Mouse (Mus musculus) lung, embryonic 16.5 days (tissue): ENCODE measurements around the gene Utp15. TPM values are rescaled to one million over a fixed set of nuclear protein-coding genes. Genes with fewer than 3 reads are reported as not detected.

Experiments
- ATAC-seq: fragments of 200-750 bp; cut with Nextera tagmentation; 2 replicates; pipeline ENCODE4 v1.8.0; 2017; ENCODE audit warnings: low read depth, mild to moderate bottlenecking, moderate library complexity
- H3K27ac ChIP-seq: fragments of 300-500 bp; sonication (generic); 2 replicates; pipeline ENCODE4 v1.5.1; 2014; ENCODE audit warnings: mild to moderate bottlenecking, control low read depth, low read length
- H3K27me3 ChIP-seq: fragments of 300-500 bp; sonication (generic); 2 replicates; pipeline ENCODE4 v1.6.1; 2014; ENCODE audit warnings: low read depth, low read length, mixed read lengths; ENCODE audit not compliant: control insufficient read depth, insufficient read depth
- H3K36me3 ChIP-seq: fragments of 300-500 bp; sonication (generic); 2 replicates; pipeline ENCODE4 v1.6.1; 2014; ENCODE audit warnings: low read length; ENCODE audit not compliant: control insufficient read depth, insufficient read depth
- H3K4me1 ChIP-seq: fragments of 300-500 bp; sonication (generic); replicated peaks from 2 replicates; pipeline ENCODE4 v1.6.1; 2014; ENCODE audit warnings: low read length, mixed read lengths; ENCODE audit not compliant: control insufficient read depth, insufficient read depth
- H3K4me2 ChIP-seq: fragments of 300-500 bp; sonication (generic); 2 replicates; pipeline ENCODE4 v1.6.1; 2014; ENCODE audit warnings: low read depth, low read length, control low read depth
- H3K4me3 ChIP-seq: fragments of 300-500 bp; sonication (generic); 2 replicates; pipeline ENCODE4 v1.5.1; 2014; ENCODE audit warnings: mild to moderate bottlenecking, low read length, control low read depth
- H3K9ac ChIP-seq: fragments of 300-500 bp; sonication (generic); 2 replicates; pipeline ENCODE4 v1.6.1; 2014; ENCODE audit warnings: low read length, control low read depth
- H3K9me3 ChIP-seq: fragments of 300-500 bp; sonication (generic); 2 replicates; pipeline ENCODE4 v1.6.1; 2016; ENCODE audit warnings: low read length; ENCODE audit not compliant: control insufficient read depth
- WGBS: fragments of 180-500 bp; shearing (Covaris S2); extraction: QIAGEN DNeasy Blood & Tissue Kit; methylation state at CpG from one replicate; pipeline ENCODE4 v1.1.7; 2014; 5-methylcytosine and 5-hydroxymethylcytosine counted together
- polyA plus RNA-seq: library from polyadenylated mRNA; unstranded; fragments of >200 nt; fragmentation: Nextera tagmentation; extraction: Ambion mirVana; gene quantifications from 2 replicates; pipeline ENCODE4 v1.2.1, GENCODE M21; 2015

Utp15 gene
- polyA plus RNA-seq, 1 experiment from 2014 or later = 28.6 TPM

GRCm38 (mm10) chr13:98274023-98274422, 11.2 kb upstream of the Utp15 start:
- Histone ChIP-seq H3K4me1 (no peaks in the 10 kb centered on the region), H3K4me3 (no peak overlapping the region), H3K36me3 (peaks cover 15% of the 10 kb centered on the region), H3K9ac (no peak overlapping the region), H3K4me2 (no peak overlapping the region), H3K27me3 (no peaks in the 10 kb centered on the region), H3K9me3 (no peaks in the 10 kb centered on the region), H3K27ac (no peak overlapping the region)
- ATAC-seq = no peak
- 89% methylated on average over 9 of the region's 9 CpGs for WGBS

- Histone ChIP-seq H3K4me1 (peaks cover 17% of the 10 kb centered on the region), H3K4me3 (peak overlapping the region; percentile 84), H3K9ac (peak overlapping the region; percentile 81; the same call in 1 of the 2 replicates), H3K27ac (no peak overlapping the region), H3K9me3 (no peaks in the 10 kb centered on the region), H3K4me2 (peak overlapping the region; percentile 71), H3K27me3 (no peaks in the 10 kb centered on the region), H3K36me3 (peaks cover 11% of the 10 kb centered on the region)
- WGBS = 28% methylated on average over 5 of the region's 5 CpGs
- ATAC-seq = no peak
Observed at GRCm38 (mm10) chr13:98264111-98264510, 1.3 kb upstream of the Utp15 start.

- no peaks in the 10 kb centered on the region for H3K27me3 ChIP-seq
- H3K36me3 ChIP-seq = peaks cover 10% of the 10 kb centered on the region; the same call in 1 of the 2 replicates
- peak; percentile 39 for ATAC-seq
- H3K4me2 ChIP-seq = peak overlapping the region; percentile 71
- peak overlapping the region; percentile 81 for H3K9ac ChIP-seq
- H3K4me3 ChIP-seq = peak overlapping the region; percentile 84
- H3K27ac ChIP-seq = peak overlapping the region; percentile 84
- no peaks in the 10 kb centered on the region for H3K9me3 ChIP-seq
- 1% methylated on average over 16 of the region's 16 CpGs for WGBS
- H3K4me1 ChIP-seq = peaks cover 17% of the 10 kb centered on the region
Observed at GRCm38 (mm10) chr13:98263458-98263987, 682 bp upstream of the Utp15 start.

GRCm38 (mm10) chr13:98254921-98255320, 7.9 kb downstream of the Utp15 start:
- 68% methylated on average over 9 of the region's 9 CpGs for WGBS
- Histone ChIP-seq H3K36me3 (peaks cover 44% of the 10 kb centered on the region), H3K4me1 (no peaks in the 10 kb centered on the region), H3K4me2 (no peak overlapping the region), H3K9me3 (no peaks in the 10 kb centered on the region), H3K4me3 (no peak overlapping the region), H3K27me3 (no peaks in the 10 kb centered on the region), H3K27ac (no peak overlapping the region), H3K9ac (no peak overlapping the region)
- ATAC-seq = no peak

GRCm38 (mm10) chr13:98249594-98249993, 13.2 kb downstream of the Utp15 start:
- Histone ChIP-seq H3K27ac (no peak overlapping the region), H3K4me3 (no peak overlapping the region), H3K4me2 (no peak overlapping the region), H3K9ac (no peak overlapping the region), H3K36me3 (peaks cover 30% of the 10 kb centered on the region), H3K9me3 (no peaks in the 10 kb centered on the region), H3K4me1 (no peaks in the 10 kb centered on the region), H3K27me3 (no peaks in the 10 kb centered on the region)
- WGBS = 91% methylated on average over 10 of the region's 10 CpGs
- no peak for ATAC-seq

GRCm38 (mm10) chr13:98245386-98245785, 17.5 kb downstream of the Utp15 start:
- peaks cover 9% of the 10 kb centered on the region for H3K36me3 ChIP-seq
- ATAC-seq = no peak
- no peaks in the 10 kb centered on the region for H3K9me3 ChIP-seq
- no peak overlapping the region for H3K4me3 ChIP-seq
- H3K27me3 ChIP-seq = no peaks in the 10 kb centered on the region; the same call in 1 of the 2 replicates
- no peak overlapping the region for H3K4me2 ChIP-seq
- H3K4me1 ChIP-seq = no peaks in the 10 kb centered on the region
- no peak overlapping the region for H3K27ac ChIP-seq
- H3K9ac ChIP-seq = no peak overlapping the region
- 67% methylated on average over 7 of the region's 7 CpGs for WGBS

- Histone ChIP-seq H3K9me3 (no peaks in the 10 kb centered on the region), H3K27ac (no peak overlapping the region), H3K27me3 (no peaks in the 10 kb centered on the region; the same call in 1 of the 2 replicates), H3K4me3 (no peak overlapping the region), H3K4me2 (no peak overlapping the region), H3K36me3 (peaks cover 4% of the 10 kb centered on the region; the same call in 1 of the 2 replicates), H3K4me1 (no peaks in the 10 kb centered on the region), H3K9ac (no peak overlapping the region)
- 43% methylated on average over 5 of the region's 5 CpGs for WGBS
- no peak; the same call in 1 of the 2 replicates for ATAC-seq
Observed at GRCm38 (mm10) chr13:98244571-98245350, 18.1 kb downstream of the Utp15 start.

GRCm38 (mm10) chr13:98241531-98242282, 21.1 kb downstream of the Utp15 start:
- Histone ChIP-seq H3K4me2 (no peak overlapping the region), H3K36me3 (no peaks in the 10 kb centered on the region), H3K4me3 (no peak overlapping the region), H3K27ac (no peak overlapping the region), H3K27me3 (no peaks in the 10 kb centered on the region; the same call in 1 of the 2 replicates), H3K4me1 (no peaks in the 10 kb centered on the region), H3K9me3 (no peaks in the 10 kb centered on the region), H3K9ac (no peak overlapping the region)
- WGBS = 61% methylated on average over 9 of the region's 9 CpGs
- ATAC-seq = no peak
